Mouse (Mus musculus) liver, postnatal 0 days (tissue): ENCODE measurements around the gene Hat1.

Source experiments
- CTCF ChIP-seq: sonication (generic); IDR thresholded peaks from 2 replicates; pipeline ENCODE4 v1.5.1; 2016; ENCODE audit warnings: antibody characterized with exemption, low read depth
- EP300 ChIP-seq: IDR thresholded peaks from 2 replicates; pipeline ENCODE4 v1.6.1; 2016; ENCODE audit warnings: antibody characterized with exemption, low read depth, mild to moderate bottlenecking

- TF ChIP-seq CTCF (no peak), EP300 (no peak)
Observed at GRCm38 (mm10) chr2:71351727-71351987, 37.1 kb upstream of the Hat1 start.
